Mouse (Mus musculus): Measurements from ENCODE around the gene Pole4. TPM values are rescaled to one million over a fixed set of nuclear protein-coding genes. Genes with fewer than 3 reads are reported as not detected.

Pole4 gene
- polyA plus RNA-seq, 1 experiment from 2014 or later: 120 TPM

GRCm38 (mm10) chr6:82613201-82613600 is 92.0 kb downstream of the Pole4 start:
- H3K4me2 ChIP-seq (replicated peaks; ENCODE audit: low read depth, low read length): no peak overlapping the region
- no peaks in the 10 kb centered on the region for H3K36me3 ChIP-seq (ENCODE audit: control insufficient read depth, insufficient read depth, low read length)
- H3K27me3 ChIP-seq (ENCODE audit: control insufficient read depth, insufficient read depth, low read length): no peaks in the 10 kb centered on the region
- no peak overlapping the region for H3K27ac ChIP-seq (ENCODE audit: low read depth, low read length)
- ATAC-seq (ENCODE audit: low FRiP score, low TSS enrichment): no peak
- no peak overlapping the region for H3K9ac ChIP-seq (ENCODE audit: low read depth, low read length)
- WGBS: 80% methylated on average over 4 of the region's 4 CpGs
- H3K4me1 ChIP-seq (ENCODE audit: control insufficient read depth, insufficient read depth, low read length): no peaks in the 10 kb centered on the region
- no peaks in the 10 kb centered on the region for H3K9me3 ChIP-seq (ENCODE audit: control insufficient read depth, low read length)
- H3K4me3 ChIP-seq (ENCODE audit: low read length): no peak overlapping the region

DNA sequence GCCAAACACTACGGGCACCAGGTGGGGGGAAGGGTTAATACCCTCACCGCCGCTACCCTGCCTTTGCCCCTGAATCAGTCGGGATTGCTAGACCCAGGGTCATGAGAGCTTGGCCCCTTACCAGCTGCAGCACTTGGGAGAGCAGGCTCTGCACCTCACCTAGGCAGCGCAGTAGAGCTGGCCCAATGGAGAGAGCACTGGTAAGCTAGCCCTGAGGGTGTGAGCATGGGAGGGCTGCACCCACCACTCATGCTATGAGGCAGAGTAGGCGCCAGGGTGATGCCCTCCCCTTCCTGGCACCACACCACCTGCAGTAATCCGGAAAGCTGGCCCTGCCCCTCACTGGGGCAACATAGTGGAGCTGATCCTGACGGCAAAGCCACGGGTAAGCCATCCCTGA is 94.1 kb downstream of the Pole4 start:
- 87% methylated on average over 9 of the region's 9 CpGs for WGBS
- no peak overlapping the region for H3K9ac ChIP-seq (ENCODE audit: low read depth, low read length)

DNA sequence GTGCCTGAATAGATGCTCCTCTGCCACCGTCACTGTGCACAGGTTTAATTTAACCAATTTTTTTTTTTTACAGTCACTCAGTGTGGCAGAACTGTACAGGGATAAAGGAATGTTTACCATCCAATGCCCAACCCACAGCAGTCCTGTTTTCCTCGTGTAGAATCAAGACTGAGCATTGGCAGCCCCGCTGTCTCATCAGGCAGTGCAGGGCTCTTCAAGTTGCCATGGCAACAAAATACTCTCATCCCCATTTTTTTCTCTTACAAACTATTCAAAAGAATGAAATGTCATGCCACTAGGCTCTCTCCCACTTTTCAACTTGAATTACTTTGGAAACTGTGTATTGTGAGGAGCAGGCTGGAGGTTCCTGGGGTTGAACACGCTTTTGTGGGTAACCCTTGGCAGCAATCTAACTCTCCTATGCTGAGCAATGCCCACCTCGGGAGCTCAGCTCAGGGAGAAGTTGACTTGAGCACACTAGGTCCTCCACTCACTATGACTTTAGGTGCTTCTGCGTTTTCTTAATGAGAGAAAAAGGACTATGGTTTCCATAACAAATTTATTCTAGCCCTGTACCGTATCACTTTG is 95.7 kb downstream of the Pole4 start:
- H3K4me3 ChIP-seq (ENCODE audit: low read length): no peak overlapping the region
- no peaks in the 10 kb centered on the region for H3K4me1 ChIP-seq (ENCODE audit: control insufficient read depth, insufficient read depth, low read length)
- ATAC-seq (ENCODE audit: low FRiP score, low TSS enrichment): no peak
- H3K9me3 ChIP-seq (ENCODE audit: control insufficient read depth, low read length): no peaks in the 10 kb centered on the region
- H3K4me2 ChIP-seq (replicated peaks; ENCODE audit: low read depth, low read length): no peak overlapping the region
- H3K9ac ChIP-seq (ENCODE audit: low read depth, low read length): no peak overlapping the region
- H3K36me3 ChIP-seq (ENCODE audit: control insufficient read depth, insufficient read depth, low read length): no peaks in the 10 kb centered on the region
- H3K27ac ChIP-seq (ENCODE audit: low read depth, low read length): no peak overlapping the region
- 88% methylated on average over 7 of the region's 7 CpGs for WGBS
- no peaks in the 10 kb centered on the region for H3K27me3 ChIP-seq (ENCODE audit: control insufficient read depth, insufficient read depth, low read length)

More for the DNA sequence above, 94.1 kb downstream of the Pole4 start:
- no peaks in the 10 kb centered on the region for H3K27me3 ChIP-seq (ENCODE audit: control insufficient read depth, insufficient read depth, low read length)
- H3K27ac ChIP-seq (ENCODE audit: low read depth, low read length): no peak overlapping the region
- no peak overlapping the region for H3K4me2 ChIP-seq (replicated peaks; ENCODE audit: low read depth, low read length)
- no peaks in the 10 kb centered on the region for H3K9me3 ChIP-seq (ENCODE audit: control insufficient read depth, low read length)
- no peak overlapping the region for H3K4me3 ChIP-seq (ENCODE audit: low read length)
- H3K4me1 ChIP-seq (ENCODE audit: control insufficient read depth, insufficient read depth, low read length): no peaks in the 10 kb centered on the region
- H3K36me3 ChIP-seq (ENCODE audit: control insufficient read depth, insufficient read depth, low read length): no peaks in the 10 kb centered on the region
- no peak for ATAC-seq (ENCODE audit: low FRiP score, low TSS enrichment)

- Histone ChIP-seq H3K27me3 (ENCODE audit: control insufficient read depth, insufficient read depth, low read length) (no peaks in the 10 kb centered on the region), H3K27ac (ENCODE audit: low read depth, low read length) (no peak overlapping the region), H3K9ac (ENCODE audit: low read depth, low read length) (no peak overlapping the region), H3K9me3 (ENCODE audit: control insufficient read depth, low read length) (no peaks in the 10 kb centered on the region), H3K4me1 (ENCODE audit: control insufficient read depth, insufficient read depth, low read length) (no peaks in the 10 kb centered on the region), H3K4me3 (ENCODE audit: low read length) (no peak overlapping the region), H3K36me3 (ENCODE audit: control insufficient read depth, insufficient read depth, low read length) (no peaks in the 10 kb centered on the region), H3K4me2 (replicated peaks; ENCODE audit: low read depth, low read length) (no peak overlapping the region)
- no peak for ATAC-seq (ENCODE audit: low FRiP score, low TSS enrichment)
- WGBS: 95% methylated on average over 4 of the region's 4 CpGs
These were observed 96.4 kb downstream of the Pole4 start for GRCm38 (mm10) chr6:82608756-82609155.

- H3K4me2 ChIP-seq (replicated peaks; ENCODE audit: low read depth, low read length): no peak overlapping the region
- no peak overlapping the region for H3K9ac ChIP-seq (ENCODE audit: low read depth, low read length)
- no peak overlapping the region for H3K27ac ChIP-seq (ENCODE audit: low read depth, low read length)
- WGBS: 60% methylated on average over 8 of the region's 8 CpGs
- H3K4me1 ChIP-seq (ENCODE audit: control insufficient read depth, insufficient read depth, low read length): no peaks in the 10 kb centered on the region
- no peaks in the 10 kb centered on the region for H3K9me3 ChIP-seq (ENCODE audit: control insufficient read depth, low read length)
- H3K4me3 ChIP-seq (ENCODE audit: low read length): no peak overlapping the region
- H3K27me3 ChIP-seq (ENCODE audit: control insufficient read depth, insufficient read depth, low read length): no peaks in the 10 kb centered on the region
- no peaks in the 10 kb centered on the region for H3K36me3 ChIP-seq (ENCODE audit: control insufficient read depth, insufficient read depth, low read length)
- ATAC-seq (ENCODE audit: low FRiP score, low TSS enrichment): no peak
These were observed 100.4 kb downstream of the Pole4 start for GRCm38 (mm10) chr6:82604791-82605190.

DNA sequence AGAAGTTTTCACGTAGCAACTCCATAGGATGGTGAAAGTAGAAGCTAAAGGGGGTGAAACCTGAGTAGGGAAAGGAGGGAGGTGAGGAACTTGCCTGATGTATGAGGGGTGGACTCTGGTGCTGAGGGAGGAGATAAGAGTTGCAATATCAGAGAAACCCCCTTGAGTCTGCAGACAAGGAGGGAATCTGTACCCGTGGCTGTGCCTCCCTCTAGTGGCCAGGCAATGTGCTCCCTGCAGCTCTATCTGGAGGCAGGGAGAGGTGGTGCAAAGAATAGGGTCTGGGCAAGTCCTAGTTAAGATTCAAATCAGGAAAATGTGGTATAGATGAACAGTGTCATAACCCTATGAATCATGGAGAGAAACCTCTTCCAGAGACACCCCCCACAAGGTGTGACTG is 101.5 kb downstream of the Pole4 start:
- 25% methylated on average over 2 of the region's 2 CpGs for WGBS
- H3K36me3 ChIP-seq (ENCODE audit: control insufficient read depth, insufficient read depth, low read length): no peaks in the 10 kb centered on the region
- H3K4me3 ChIP-seq (ENCODE audit: low read length): no peak overlapping the region
- H3K4me1 ChIP-seq (ENCODE audit: control insufficient read depth, insufficient read depth, low read length): no peaks in the 10 kb centered on the region
- H3K4me2 ChIP-seq (replicated peaks; ENCODE audit: low read depth, low read length): no peak overlapping the region
- ATAC-seq (ENCODE audit: low FRiP score, low TSS enrichment): peak; percentile 64; the same call in 1 of the 2 replicates
- no peak overlapping the region for H3K27ac ChIP-seq (ENCODE audit: low read depth, low read length)
- no peak overlapping the region for H3K9ac ChIP-seq (ENCODE audit: low read depth, low read length)
- no peaks in the 10 kb centered on the region for H3K27me3 ChIP-seq (ENCODE audit: control insufficient read depth, insufficient read depth, low read length)
- H3K9me3 ChIP-seq (ENCODE audit: control insufficient read depth, low read length): no peaks in the 10 kb centered on the region

DNA sequence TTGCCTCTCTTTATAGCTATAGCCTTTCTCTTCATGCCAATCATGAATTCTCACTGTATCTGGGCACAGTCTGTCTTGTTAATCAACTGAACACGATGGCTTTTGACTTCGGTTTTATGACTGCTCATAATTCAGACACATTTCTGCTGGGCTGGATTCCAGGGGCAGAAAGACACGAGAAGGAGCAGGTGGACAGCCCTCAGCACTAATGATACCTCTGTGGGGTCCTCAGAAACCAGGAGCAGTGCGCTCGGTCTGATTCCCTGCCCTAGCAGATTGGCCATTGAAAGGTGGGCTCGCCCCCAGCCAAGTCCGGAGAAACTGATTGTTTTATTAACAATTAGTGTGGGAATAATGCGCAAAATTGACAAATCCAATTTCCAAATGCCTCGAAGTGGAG is 101.9 kb downstream of the Pole4 start:
- Histone ChIP-seq H3K4me1 (ENCODE audit: control insufficient read depth, insufficient read depth, low read length) (no peaks in the 10 kb centered on the region), H3K4me2 (replicated peaks; ENCODE audit: low read depth, low read length) (no peak overlapping the region), H3K27ac (ENCODE audit: low read depth, low read length) (no peak overlapping the region), H3K9ac (ENCODE audit: low read depth, low read length) (no peak overlapping the region), H3K27me3 (ENCODE audit: control insufficient read depth, insufficient read depth, low read length) (no peaks in the 10 kb centered on the region), H3K4me3 (ENCODE audit: low read length) (no peak overlapping the region), H3K9me3 (ENCODE audit: control insufficient read depth, low read length) (no peaks in the 10 kb centered on the region), H3K36me3 (ENCODE audit: control insufficient read depth, insufficient read depth, low read length) (no peaks in the 10 kb centered on the region)
- no peak for ATAC-seq (ENCODE audit: low FRiP score, low TSS enrichment)
- WGBS: 79% methylated on average over 9 of the region's 9 CpGs

- H3K27me3 ChIP-seq (ENCODE audit: control insufficient read depth, insufficient read depth, low read length): no peaks in the 10 kb centered on the region
- ATAC-seq (ENCODE audit: low FRiP score, low TSS enrichment): no peak; the same call in 1 of the 2 replicates
- no peak overlapping the region for H3K9ac ChIP-seq (ENCODE audit: low read depth, low read length)
- H3K9me3 ChIP-seq (ENCODE audit: control insufficient read depth, low read length): no peaks in the 10 kb centered on the region
- H3K4me3 ChIP-seq (ENCODE audit: low read length): no peak overlapping the region
- no peak overlapping the region for H3K27ac ChIP-seq (ENCODE audit: low read depth, low read length)
- no peak overlapping the region for H3K4me2 ChIP-seq (replicated peaks; ENCODE audit: low read depth, low read length)
- no peaks in the 10 kb centered on the region for H3K4me1 ChIP-seq (ENCODE audit: control insufficient read depth, insufficient read depth, low read length)
- no peaks in the 10 kb centered on the region for H3K36me3 ChIP-seq (ENCODE audit: control insufficient read depth, insufficient read depth, low read length)
- WGBS: 38% methylated on average over 8 of the region's 8 CpGs
These were observed 109.6 kb downstream of the Pole4 start for GRCm38 (mm10) chr6:82595461-82596090.

DNA sequence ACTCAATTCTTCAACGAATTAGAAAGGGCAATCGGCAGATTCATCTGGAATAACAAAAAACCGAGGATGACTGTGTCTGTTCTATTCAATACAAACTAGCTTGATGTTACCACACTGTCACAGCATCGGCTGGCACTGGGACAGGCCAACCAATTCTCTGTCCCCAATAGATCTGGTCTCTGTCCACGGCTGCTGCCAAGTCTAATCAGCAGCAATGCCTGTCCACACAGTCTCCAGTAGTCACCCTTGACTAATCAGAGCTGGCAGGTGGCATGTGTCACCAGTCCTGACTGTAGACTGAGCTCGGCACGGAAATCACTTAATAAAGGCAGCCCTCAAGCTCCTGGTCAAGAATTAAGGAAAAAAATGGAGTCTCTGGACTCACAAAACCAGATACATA is 115.8 kb downstream of the Pole4 start:
- Histone ChIP-seq H3K27me3 (ENCODE audit: control insufficient read depth, insufficient read depth, low read length) (no peaks in the 10 kb centered on the region), H3K4me1 (ENCODE audit: control insufficient read depth, insufficient read depth, low read length) (no peaks in the 10 kb centered on the region; the same call in 1 of the 2 replicates), H3K36me3 (ENCODE audit: control insufficient read depth, insufficient read depth, low read length) (no peaks in the 10 kb centered on the region), H3K27ac (ENCODE audit: low read depth, low read length) (no peak overlapping the region), H3K9ac (ENCODE audit: low read depth, low read length) (no peak overlapping the region), H3K4me3 (ENCODE audit: low read length) (no peak overlapping the region), H3K4me2 (replicated peaks; ENCODE audit: low read depth, low read length) (no peak overlapping the region), H3K9me3 (ENCODE audit: control insufficient read depth, low read length) (no peaks in the 10 kb centered on the region)
- ATAC-seq (ENCODE audit: low FRiP score, low TSS enrichment): peak; percentile 49; the same call in 1 of the 2 replicates
- 61% methylated on average over 7 of the region's 7 CpGs for WGBS
